Mouse (Mus musculus) CD4-positive, CD25-positive, alpha-beta regulatory T cell, adult 2 months (primary cell): ENCODE measurements around the gene Atp9a.

ENCODE experiments used
- DNase-seq: peaks from one replicate; pipeline ENCODE4 v3.0.0-alpha.2; 2012; ENCODE audit warnings: low read depth, low spot score

Gene Atp9a

DNA sequence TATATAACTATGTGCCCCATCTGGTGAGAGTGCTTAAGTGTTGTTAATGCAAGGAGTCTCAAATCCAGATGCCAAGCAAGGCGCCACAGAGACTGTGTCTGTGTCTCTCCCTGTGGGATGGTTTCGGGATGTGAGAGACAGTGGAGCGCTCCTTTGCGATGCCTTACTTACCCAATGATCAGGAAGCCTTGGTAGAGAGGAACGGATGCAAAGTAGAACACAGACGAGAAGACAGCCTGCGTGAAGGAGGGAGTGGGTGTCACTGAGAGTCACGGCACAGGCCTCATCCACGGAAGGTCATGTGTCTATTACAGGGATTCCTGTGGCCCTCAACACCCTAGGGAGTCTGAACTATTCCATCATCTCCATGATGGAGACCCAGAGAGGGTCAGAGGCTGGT is 101.7 kb downstream of the Atp9a start:
- DNase-seq, result no peak

DNA sequence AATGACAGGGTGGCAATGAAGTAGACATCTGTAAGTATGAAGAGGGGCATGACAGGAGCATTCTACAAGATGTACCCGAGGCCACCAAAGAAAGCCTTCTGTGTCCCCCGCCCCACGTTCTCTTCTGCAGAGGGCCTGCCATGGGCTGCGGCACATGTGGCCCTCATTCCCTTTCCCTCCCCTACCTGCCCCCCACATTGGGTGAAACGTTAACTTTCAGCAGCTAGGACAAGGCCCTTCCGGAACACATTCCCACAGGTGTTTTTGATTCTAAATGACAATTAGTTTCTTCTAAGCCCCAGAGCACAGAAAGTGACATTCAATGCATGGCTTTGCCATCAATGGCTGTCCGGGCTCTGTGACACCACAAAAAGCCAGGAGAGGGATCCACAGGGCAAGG is 107.3 kb downstream of the Atp9a start:
- no peak for DNase-seq

DNA sequence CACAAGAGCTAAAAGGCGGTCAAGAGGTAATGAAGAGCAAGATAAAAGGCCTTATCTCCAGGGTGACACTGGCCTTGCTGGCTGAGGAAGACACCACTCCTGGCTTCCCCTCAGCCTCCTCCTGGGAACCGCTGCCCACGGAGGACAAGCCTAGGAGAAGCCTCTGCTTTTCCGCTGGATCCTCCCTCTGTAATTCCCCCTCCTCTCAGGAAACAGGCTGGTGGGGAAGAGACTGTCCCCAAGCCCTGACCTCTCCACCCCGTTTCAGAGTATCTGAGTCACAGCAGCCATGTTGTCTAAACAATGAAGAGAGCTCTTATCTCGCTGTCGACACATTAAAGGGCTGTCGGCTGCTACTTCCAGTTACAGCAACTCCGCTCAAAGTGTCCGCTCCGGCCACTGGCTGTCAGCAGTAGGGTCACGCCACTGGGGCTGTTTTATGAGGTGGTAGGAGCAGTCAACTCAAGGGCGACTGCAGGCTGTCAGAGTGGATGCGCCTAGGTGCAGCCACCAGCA is 108.8 kb downstream of the Atp9a start:
- no peak for DNase-seq

DNA sequence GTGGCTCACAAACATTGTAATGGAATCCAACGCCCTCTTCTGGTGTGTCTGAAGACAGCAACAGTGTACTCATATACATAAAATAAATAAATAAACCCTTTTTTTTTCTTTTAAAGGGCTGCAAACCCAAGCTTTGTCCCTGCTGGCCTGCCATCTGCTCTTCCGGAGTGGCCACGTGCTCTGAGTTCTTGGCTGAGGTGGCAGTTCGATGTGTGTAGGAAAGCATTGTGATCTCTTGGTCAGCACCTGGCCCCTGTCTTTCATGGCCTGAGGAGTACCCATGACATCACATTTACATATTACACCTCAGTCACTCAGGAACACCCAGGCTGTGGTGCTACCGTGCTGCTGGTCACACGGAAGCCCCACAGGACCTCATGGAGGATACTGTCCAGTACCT is 109.7 kb downstream of the Atp9a start:
- no peak for DNase-seq

DNA sequence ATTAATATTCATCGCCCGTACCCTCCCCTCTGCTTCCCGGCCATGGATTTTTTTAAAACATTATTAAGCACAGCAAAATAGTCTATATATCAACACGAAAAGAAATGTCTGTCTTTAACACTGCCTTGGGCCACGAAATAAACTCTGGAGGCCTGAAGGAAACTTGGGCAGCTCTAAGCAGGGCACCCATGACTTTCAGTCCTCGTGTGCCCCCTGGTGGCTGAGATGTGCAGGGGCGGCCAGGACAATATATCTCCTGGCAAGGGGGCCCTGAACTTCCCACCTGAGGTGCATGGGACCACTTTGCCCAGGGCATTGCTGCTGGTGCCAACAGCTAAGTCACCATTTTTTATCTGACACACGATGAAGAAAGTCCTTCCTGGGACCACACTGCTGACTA is 113.4 kb downstream of the Atp9a start:
- DNase-seq, result peak; percentile 90

DNA sequence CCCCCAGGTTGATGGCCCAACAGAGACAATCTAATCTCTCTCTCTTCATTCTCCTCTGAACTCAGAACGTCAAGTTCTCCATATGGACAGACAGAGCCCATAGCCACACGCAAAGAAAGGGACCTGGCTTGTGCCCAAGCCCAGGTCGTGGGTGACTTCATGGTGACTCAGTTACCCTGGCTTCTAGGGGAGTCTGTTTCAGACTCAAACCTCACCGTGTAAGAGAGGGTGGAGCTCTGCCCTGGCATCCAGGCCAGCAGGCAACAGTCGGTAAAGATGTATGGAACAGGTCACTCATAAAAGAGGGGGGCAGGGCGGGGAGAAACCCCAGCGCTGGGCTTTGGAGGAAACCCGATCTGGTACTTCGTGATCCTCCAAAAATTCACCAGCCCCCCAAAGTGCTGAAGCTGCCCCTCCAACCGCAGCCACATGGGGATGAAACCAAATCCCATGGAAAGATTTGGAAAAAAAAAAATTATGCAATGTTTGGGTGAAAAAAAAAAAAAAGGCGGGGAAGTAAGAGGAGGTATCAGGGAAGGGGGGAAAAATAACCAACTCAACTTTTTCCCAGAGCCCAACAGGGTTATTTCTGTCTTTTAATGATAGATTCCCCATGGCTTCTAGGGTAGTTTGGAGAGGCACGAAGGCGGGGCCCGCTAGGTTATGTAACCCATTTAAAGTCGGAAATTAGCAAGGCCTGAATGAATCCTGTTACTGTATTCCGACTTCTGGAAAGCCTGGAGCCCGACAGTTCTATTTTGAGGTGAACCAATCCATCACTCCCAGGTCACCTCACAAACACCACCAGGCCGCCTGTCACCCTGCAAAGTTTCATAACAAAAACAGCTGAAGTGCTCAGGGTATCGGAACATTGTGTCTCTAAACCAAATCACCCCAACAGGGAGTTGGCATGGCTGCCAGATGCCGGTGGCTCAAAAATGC is 114.1 kb downstream of the Atp9a start:
- DNase-seq, result no peak

DNA sequence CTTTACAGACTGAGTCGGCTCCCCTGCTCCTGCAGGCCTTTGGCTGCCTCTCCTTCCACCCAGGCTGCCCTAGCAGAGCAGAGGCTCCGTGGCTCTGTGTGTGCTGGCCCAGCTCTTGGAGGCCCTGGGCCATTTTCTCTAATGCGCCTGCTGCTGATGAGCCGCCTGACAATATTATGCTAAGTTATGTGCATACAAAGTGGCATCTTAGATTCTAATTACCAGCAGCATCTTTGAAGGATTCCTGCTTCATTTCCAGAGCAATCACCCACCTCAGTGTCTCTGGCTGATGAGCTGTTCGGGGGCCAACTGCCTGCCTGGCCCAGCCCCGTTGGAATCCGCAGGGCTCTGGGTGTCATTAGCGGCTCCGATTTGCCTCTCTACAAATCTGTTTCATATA is 115.8 kb downstream of the Atp9a start:
- DNase-seq, result no peak

DNA sequence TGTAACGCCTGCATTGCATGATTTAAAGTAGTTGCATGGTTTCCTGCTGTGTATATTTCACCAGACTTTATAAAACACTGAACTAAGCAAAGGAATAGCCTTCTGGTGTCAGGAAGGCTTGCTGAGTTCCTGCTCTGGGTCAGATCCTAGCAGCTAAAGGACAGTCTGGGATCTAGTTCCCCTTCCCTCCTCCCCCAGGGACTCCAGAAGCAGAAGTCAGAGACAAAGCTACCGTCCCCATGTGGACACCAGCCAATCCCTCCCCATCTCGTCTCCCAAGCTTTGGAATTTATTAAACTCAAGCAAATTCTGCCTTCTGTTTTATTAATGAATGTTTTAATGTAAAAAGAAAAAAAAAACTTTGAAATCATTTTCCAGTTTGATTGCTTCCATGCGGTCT is 117.1 kb downstream of the Atp9a start:
- no peak for DNase-seq

DNA sequence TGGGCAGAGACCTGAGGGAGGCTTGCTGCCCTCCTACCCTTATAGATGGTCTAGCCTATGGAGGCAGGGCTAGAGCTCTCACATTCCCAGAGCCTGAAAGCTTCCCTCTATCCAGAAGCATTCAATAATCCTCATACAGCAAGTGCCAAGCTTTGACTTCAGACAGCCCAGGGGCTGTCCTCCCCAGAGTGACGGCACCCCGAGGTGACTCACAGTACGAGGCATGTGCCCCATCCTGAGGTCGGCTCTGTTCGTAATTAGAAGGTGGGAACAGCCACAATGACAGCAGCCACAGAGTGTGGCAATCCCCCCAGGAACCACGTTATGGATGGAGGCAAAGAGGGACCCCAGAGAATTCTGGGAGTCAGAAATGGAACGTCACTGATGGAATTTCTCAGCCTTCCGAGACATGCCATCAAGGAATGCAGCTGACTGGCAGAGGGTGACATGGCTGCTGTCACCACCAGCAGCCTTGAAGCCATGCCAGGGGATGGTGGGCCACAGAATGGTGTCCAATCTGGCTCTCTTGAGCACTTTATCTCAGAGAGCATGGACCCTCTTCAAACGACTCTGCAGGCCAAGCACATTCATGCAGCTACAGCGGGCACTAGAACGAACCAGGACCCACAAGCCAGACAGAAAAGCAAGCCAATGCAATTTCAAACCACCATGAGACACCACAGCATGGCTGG is 121.0 kb downstream of the Atp9a start:
- DNase-seq, result no peak

DNA sequence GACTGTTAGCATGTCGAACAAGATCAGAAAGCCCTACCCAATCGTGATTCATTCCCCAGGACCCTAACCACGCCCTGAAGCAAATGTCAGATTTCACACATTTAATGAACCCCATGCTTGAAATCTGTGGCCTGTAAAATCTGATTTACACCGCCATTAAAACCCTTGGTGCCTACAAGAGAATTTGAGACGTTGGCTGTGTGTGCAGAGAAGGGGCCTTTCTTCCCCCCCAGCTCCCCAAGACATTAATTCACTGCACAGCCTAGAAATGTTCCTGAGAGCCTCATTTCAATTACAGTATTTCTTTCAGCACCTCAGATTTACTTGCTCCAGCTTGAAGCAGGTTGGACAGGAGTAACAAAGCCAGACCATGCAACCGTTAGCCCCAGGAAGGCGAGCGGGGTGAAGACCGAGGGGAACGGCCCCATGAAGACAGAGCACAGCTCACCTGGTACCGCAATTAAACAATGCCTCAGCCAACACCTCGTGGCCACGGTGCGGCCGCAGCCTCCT is 123.9 kb downstream of the Atp9a start:
- no peak for DNase-seq

DNA sequence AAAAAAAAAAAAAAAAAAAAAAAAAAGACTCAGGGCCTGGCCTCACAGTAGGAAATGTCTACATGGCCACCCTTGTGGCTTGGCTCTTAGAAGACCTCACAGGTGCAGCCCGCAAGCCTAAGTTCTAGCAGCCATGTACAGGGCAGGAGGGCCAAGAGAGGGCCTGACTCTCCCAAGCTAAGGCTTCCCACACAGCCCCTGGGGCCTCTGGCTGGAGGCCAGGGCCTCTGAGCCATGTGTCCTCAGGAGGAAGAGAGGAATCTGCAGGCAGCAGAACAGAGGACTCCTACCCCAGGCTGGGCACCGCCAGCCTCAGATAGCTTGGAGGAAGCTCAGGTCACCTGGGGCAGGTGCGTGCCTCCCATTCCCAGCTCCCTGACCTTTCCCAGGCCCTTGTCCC is 127.0 kb downstream of the Atp9a start:
- DNase-seq, result no peak

DNA sequence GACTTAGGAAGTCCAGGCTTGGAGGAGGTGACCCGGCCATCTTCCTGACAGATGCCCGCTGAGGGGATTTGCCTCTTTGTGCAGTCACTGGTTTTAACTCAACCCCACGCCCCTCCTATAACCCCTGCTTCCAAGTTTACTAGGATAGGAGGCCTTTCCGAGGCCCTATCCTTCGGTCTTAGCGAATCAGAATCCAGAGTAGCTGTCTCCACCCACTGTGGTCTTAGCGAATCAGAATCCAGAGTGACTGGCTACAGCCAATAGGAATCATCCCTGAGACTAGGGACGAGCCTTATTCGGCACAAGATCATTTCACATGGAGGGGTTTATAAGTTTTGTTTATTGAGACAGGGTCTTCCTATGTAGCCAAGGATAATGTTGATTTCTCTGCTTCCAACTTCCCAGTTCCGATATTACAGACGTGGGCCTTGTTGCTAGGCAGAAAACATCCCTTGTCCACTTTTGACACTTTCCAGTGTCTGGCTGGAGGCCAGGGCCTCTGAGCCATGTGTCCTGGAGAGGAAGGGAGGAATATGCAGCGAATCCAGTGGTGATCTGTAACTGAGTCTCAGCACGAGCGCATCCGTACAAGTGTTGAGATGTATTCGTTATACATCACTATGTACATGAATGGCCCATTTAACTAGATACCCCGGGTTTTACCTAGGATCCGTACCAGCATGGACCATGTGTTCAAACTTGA is 127.9 kb downstream of the Atp9a start:
- no peak for DNase-seq

DNA sequence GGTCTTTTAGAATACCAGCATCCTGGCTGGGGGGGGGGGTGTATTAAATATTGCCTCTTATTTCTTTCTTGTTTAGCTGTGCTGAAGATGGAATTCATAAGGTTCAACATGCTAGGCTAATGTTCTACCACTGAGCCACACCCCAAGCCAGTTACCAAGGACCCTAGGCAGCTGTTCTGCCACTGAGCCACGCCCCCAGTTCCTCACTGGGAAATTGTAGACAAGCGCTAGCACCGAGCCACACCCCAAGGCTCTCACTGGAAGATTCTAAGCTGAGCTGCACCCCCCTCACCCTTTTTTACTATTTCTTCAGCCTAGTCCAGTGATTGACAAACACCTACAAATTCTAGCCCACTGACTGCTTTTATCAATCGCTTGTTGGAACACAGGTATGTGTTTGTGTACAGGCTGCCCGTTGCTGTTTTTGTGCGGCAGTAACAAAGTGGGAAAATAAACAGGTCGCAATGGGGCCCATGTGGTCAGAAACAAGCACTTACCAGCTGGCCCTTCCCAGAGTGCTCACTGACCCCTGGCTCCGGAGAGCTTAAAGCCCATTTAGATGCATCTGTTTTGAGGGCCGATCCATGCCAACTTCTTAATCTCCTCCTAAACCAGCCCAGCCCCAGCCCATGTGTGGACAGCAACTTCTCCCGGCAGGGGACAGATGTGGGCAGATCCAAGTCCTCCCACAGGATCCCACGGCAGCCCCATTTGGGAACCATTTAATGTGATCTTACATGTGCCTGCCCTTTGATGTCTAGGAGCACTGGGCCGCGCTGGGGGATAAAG is 128.9 kb downstream of the Atp9a start:
- no peak for DNase-seq

DNA sequence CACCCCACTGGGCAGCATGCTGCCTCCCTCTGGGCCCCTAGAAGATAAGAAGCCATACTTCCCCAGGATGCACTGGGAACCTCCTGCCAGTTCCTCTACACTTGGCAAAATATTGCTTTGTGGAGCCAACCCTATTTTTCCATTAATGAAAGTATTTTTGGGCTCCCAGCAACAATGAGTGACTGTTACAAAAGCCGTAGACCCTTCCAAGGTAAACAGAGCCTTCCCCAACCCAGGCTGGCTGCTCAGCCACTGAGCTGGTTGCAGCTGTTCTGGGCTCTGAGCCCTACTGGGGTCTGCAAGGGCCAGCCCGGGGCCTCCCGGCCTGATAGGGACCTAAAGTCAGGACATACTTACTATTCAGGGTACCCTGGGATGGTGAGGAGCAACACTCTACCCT is 131.3 kb downstream of the Atp9a start:
- no peak for DNase-seq

DNA sequence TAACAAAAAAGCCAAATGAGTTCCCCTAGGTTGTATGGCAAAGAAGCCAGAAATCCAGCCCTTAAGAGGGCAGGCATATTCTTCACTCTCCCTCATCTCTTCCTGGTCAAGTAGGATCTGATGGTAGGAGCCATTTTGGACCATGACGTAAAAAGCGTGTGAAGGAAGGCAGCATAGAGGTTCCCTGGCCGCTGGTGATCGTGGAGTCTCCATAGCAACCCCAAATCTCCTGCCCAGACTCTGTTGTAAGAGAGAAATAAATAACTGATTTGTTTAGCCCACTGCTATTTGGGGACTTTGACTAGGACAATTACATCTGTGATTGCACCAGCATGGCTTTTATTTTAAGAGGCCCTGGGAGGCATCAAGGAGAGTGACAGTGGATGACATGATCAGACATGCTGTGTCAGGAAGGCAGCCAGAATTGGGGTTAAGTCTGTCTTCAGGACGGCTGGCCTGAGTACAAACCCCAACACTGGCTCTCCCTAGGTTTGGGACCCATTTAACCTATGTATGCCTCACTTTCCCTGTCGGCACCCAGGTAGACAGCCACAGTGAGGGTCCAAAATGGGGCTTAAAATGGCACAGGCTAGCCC is 132.5 kb downstream of the Atp9a start:
- no peak for DNase-seq

DNA sequence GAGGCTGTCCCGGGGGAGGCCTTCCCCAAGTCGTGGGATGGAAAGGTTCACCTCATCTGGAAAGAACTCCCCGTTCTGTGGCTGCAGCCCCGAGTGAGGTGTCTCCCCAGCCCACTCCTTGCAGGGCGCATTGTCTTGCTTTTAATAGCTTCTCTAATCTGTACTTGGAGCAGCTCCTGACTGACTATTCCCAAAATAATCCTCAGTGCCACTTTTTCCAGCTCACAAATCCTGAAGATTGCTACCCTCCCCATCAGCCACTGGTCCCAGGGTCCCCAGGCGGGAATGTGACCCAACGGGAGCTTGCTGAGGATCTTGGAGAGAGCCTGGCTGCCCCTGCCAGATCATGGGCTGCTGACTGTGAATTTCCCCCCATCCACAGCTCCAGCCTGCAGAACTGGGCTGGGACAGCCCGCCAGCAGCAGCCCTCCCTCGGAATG is 134.1 kb downstream of the Atp9a start:
- DNase-seq, result no peak

DNA sequence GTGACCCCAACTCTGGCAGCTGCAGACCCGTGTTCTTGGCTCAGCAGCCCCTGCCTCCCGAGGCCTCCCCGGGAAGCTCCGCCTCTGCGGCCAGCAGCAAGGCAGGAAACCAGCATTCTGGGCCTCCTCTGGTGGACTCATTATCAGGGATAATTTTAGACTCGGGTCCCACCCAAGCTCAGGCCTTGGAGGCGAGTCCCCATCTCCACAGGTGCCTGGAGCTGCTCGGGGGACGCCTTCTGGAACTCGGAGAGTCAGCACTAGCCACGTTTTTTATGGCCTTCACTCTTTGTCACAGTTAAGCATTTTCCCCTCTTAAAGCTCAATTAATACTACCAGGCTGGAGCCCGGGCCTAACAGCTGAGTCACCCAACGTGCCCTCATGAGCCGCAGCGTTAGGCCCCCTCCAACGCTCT is 137.5 kb downstream of the Atp9a start:
- DNase-seq, result no peak

DNA sequence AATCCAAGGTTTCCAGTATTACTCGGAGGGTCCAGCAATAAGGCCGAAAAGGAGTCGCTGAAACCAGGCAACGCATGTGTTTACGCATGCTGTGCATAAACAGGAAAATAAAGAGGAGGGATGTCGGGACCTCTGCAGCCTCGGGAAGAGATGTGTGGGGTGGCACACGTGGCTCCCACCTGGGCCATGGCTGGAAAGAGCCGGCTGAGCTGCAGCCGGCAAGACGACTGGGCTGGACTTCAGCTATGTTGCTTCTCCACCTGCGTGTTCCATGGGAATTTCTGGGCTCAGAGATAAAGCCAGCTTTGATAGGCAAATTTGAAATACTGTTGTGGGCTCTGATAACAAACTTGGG is 139.8 kb downstream of the Atp9a start:
- no peak for DNase-seq

DNA sequence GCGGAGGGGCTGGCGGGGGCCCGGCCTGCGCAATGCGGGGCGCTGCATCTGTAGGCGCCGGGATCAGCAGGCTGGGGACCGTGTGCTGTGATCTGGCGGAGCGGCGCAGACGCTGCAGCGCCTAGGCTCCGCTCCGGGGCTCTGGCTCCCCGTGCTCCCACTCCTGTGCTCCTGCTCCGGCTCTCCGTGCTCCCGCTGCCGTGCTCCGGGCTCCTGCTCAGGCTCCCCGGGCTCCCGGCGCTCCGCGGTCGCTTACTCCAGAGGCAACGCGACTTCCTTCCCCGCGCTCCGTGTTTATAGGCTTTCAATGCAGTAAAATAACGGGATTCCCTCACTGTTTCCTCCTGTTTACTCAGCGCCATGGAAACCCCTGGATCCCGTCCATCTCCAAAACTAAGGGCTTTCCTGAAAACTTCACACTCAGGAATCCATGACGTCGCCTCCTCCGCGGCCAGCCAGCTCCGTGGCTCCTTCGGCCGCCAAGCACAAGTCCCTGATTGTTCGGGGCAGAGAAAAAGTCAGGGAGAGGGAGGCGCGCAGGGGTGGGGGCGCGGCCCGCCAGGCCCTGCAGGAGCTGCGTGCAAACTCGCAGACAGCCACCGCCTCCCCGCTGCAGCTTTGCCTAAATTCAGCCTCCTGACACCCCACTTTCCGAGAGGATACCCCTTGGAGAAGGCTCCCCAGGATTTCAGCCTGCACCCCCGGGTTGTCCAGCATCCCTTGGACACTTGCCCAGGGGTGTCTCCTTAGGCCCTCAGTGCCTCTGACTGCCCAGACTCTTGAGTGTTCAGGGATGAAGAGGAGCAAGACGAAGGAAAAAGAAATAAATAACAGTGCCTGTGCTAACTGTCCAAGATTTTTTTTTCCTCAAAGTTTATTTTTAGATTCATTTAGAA is 140.5 kb downstream of the Atp9a start, which contains the start of gene Nfatc2:
TSS of gene Nfatc2 (minus strand) at position 167 of the 896 bp plus-strand sequence.
- DNase-seq, result peak; percentile 52
